Mouse (Mus musculus) lung, adult 2 months (tissue): ENCODE results near the gene Zdhhc21. TPM values are rescaled to one million over a fixed set of nuclear protein-coding genes. Genes with fewer than 3 reads are reported as not detected.
A peak's percentile ranks its signal among the peaks of the same experiment; 100 is the strongest.

Source experiments
- DNase-seq: peaks from one replicate; pipeline ENCODE4 v3.0.0; 2022
- H3K4me1 ChIP-seq: fragments of 200-500 bp; 2 replicates; pipeline ENCODE4 v1.6.1; 2011; ENCODE audit warnings: low read length; ENCODE audit not compliant: control insufficient read depth, insufficient read depth
- H3K4me3 ChIP-seq: fragments of 200-500 bp; replicated peaks from 2 replicates; pipeline ENCODE3; 2011; ENCODE audit warnings: low read depth, mild to moderate bottlenecking, control low read depth, low read length; ENCODE audit errors: extremely low read depth
- CTCF ChIP-seq: fragments of 200-500 bp; IDR thresholded peaks from 2 replicates; pipeline ENCODE4 v1.5.1; 2011; ENCODE audit warnings: mild to moderate bottlenecking, low read length, control low read depth; ENCODE audit not compliant: insufficient read depth
- POLR2A ChIP-seq: fragments of 200-500 bp; IDR thresholded peaks from 2 replicates; pipeline ENCODE4 v1.6.1; 2011; ENCODE audit warnings: low read depth, mild to moderate bottlenecking, control low read depth, low read length, borderline replicate concordance; ENCODE audit errors: extremely low read depth
- WGBS: fragments of 180-500 bp; shearing (Covaris S2); methylation state at CpG from one replicate; pipeline ENCODE4 v1.1.7; 2018; 5-methylcytosine and 5-hydroxymethylcytosine counted together
- polyA plus RNA-seq: library from polyadenylated mRNA; depleted of rRNA; stranded (reverse); fragments of >200 nt; gene quantifications from 2 replicates; pipeline ENCODE4 v1.2.3, GENCODE M21; 2012

Zdhhc21 gene
- polyA plus RNA-seq, 1 experiment, result 4.3 TPM

DNA sequence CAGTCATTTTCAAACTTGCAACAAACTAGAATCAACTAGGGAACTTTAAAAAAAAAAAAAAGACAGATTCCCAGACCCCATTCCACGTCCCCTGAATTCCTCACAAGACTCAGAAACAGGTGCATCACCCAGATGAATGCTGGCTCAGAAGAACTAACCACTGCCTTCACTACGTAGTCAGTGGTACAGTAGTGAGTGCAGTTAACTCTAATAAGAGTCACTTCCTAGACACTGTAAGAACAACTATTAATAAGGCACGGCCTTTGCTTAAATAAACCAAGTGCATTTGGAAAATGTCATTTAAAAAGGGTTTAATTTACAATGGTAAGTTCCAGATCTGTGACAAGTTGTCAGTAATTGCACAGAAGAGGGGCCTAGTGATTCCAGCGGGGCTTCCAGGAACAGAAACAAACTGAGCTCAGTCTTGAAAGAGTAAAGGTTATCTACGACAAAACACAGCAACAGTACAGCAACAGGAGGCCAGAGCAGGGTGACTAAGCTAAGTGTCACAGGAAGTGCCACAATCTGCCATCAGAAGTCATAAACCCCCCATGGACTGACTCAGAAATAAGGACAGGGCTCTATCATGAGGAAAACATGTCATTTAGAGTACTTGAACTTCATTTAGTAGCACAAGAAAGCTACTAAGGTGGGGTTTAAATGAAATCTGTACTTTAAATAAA lies 11.1 kb downstream of the Zdhhc21 start:
- Histone ChIP-seq H3K4me3 (no peak overlapping the region), H3K4me1 (no peaks in the 10 kb centered on the region)
- WGBS, result 62% methylated on average over 5 of the region's 5 CpGs
- DNase-seq, result no peak
- TF ChIP-seq CTCF (no peak), POLR2A (no peak)

DNA sequence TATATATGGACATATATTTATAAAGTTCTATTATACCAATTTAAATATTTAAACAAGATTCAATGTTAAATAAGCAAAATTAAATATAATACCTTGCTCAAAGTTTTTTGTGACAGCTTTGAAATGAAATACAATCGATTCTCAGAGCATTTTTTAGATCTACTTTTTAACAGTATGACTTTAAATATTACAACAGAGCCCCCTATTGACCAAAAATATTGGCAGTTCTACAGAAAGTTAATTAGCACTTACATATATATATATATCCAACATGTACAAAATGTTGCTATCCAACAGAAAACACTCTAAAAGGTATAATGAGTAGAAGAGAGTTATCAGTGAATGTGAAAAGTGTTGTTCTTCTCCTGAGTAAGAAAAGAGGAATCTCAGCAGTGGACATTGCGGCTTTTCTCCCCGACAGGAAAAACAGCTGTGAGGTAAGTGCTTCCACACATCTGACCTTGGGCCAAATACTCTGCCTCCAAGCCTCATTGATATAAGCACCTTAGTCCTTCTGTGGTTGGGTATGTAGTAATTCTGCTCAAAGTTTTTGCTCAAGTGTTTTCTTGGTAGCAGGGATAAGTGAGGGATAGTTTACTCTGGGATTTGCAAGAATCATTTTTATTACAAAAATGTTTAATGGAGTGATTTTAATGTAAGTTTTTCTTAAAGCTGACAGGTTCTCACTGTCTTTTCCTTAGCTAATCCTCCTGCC lies 22.1 kb downstream of the Zdhhc21 start:
- no peak for DNase-seq
- TF ChIP-seq POLR2A, result no peak
- TF ChIP-seq CTCF, result no peak
- WGBS, result 52% methylated on average over 3 of the region's 3 CpGs
- Histone ChIP-seq H3K4me1 (0 out of 2 replicates have a peak, but pooled peaks cover 2% of the 10 kb centered on the region), H3K4me3 (no peak overlapping the region)

DNA sequence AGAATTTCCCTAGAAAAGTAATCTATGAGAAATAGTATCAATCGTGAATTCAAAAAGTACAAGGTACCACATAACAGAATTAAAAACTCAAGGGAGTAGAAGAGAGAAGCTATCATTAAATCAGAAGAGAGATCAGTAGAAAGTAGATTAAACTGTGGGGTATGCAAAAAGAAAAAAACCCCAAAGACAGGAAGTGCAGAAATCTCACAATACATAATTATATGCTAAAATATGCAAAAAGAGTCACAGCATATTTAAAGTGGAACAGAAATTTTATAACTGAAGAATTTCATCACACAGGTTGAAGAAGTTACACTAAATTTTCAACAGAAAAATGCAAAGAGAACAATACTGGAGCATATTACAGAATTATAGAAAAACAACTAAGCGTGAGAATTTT lies 28.6 kb downstream of the Zdhhc21 start:
- no peak for TF ChIP-seq POLR2A
- no peak for TF ChIP-seq CTCF
- Histone ChIP-seq H3K4me3 (no peak overlapping the region), H3K4me1 (no peaks in the 10 kb centered on the region; the same call in 1 of the 2 replicates)
- 97% methylated on average over 2 of the region's 2 CpGs for WGBS
- no peak for DNase-seq

DNA sequence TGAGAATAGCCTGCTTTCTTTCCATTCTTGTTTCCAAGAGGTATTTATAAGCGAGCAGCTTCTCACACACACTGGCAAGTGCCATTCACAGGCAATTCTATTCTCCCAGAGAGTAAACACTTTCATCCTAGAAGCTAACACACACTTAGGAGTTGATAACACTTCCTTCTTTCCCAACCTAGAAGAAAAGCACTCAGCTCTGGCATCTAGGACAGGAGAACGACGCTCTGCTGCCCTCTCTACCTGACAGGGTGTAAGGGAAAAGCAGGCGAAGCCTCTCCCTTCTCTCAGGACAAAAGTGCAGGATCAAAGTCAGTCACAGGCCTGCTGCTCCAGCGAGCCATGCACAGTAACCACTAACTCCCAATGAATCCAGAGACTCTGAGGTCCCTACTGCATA lies 30.3 kb downstream of the Zdhhc21 start:
- H3K4me1 ChIP-seq, result no peaks in the 10 kb centered on the region; the same call in 1 of the 2 replicates
- TF ChIP-seq POLR2A, result no peak
- TF ChIP-seq CTCF, result no peak
- 50% methylated on average over 5 of the region's 5 CpGs for WGBS
- DNase-seq, result peak; percentile 14
- no peak overlapping the region for H3K4me3 ChIP-seq

DNA sequence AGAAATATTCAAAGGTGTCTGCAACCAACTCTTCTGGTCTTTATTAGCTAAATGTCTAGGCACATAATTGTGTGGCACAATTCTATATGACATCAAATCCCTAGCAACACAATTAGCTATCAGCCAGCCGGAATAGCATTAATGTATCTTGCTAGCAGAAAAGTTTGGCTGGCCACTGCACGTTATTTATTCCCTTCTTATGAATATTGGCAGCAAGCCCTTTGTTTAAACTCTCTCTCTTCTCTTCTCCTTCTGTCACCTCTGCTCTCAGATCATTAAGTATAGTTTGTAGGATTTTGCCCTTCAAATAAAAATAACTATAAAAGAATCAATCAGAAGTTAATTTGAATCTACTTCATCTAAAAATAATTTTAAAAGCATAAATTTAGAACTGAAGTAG lies 32.8 kb downstream of the Zdhhc21 start:
- DNase-seq, result no peak
- TF ChIP-seq POLR2A (no peak), CTCF (no peak)
- Histone ChIP-seq H3K4me3 (no peak overlapping the region), H3K4me1 (no peaks in the 10 kb centered on the region; the same call in 1 of the 2 replicates)
- WGBS, result 67% methylated on average over 2 of the region's 2 CpGs

DNA sequence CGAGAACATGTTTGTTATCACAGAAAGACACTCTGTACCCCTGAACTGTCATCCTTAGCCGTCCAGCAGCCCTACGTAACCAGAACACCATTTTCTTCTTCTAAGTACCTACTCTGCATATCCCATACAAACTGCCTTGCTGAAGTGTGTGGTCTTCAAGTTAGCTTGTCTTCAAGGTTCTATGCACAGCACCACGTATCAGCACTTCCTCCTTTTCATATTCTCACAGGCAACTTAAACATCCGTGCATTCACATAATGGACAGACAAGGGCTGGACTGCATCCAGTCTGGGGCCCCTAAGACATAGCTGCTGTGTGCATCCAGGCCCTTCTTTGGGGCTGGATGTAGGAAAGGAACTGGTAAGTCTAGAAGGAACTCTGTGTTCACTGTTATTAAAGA lies 41.9 kb downstream of the Zdhhc21 start:
- no peak overlapping the region for H3K4me3 ChIP-seq
- no peaks in the 10 kb centered on the region for H3K4me1 ChIP-seq
- 76% methylated on average over 5 of the region's 5 CpGs for WGBS
- TF ChIP-seq CTCF, result no peak
- no peak for TF ChIP-seq POLR2A
- no peak for DNase-seq

DNA sequence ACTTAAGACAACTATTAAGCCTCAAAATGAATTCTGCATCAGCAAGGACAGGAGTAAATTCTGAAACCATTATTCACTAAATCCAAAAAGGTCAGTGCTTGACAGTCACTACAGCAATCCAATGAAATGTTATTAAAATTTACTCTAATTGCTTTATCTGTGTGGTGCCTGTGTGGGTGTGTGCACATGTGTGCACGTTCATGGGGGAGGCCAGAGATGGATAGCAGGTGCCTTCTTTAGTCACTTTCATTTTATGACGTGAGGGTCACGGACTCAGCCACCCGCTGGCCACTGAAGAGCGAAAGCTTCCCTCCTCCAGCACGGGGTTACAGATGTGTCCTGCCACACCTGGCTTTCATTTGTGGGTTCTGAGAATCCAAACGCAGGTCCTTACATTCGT lies 43.4 kb downstream of the Zdhhc21 start:
- no peak for DNase-seq
- no peaks in the 10 kb centered on the region for H3K4me1 ChIP-seq
- TF ChIP-seq POLR2A (no peak), CTCF (no peak)
- WGBS, result 91% methylated on average over 8 of the region's 8 CpGs
- H3K4me3 ChIP-seq, result no peak overlapping the region

DNA sequence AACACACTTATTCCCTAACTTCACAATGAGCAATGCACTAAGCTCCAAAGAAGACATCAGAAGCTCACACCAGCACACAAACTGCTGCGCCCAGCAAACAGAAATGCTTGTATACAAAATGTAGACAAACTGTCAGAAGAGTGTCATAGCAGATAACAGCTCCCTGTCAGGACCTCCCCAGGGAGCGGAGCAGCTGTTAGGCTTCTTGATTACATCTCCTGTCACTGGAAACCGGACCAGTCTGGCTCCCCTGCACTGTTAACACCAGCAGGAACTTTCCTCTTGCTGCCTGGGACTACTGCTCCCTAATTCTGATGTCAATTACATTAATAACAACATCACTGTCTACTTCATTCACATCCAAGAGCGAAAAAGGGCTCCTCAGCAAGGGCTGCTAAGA lies 44.5 kb downstream of the Zdhhc21 start:
- no peak for DNase-seq
- no peak for TF ChIP-seq POLR2A
- TF ChIP-seq CTCF, result no peak
- Histone ChIP-seq H3K4me3 (no peak overlapping the region), H3K4me1 (no peaks in the 10 kb centered on the region)
- WGBS, result 65% methylated on average over 4 of the region's 4 CpGs

DNA sequence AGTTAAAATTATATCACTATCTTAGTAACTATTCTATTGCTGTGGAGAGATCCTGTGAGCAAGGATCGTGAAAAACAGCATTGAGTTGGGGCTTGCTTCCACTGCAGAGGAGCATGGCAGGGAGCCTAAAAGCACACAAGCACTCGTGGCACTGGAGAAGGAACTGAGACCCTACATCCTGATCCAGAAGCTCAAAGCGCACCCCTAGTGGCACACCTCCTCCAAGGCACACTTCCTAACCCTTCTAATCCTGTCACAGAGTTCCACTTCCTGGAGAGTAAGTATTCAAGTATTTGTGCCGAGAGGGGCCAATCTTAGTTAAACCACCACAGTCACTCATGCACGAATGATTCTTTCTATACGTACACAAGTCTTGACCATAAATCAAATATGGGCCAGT lies 46.4 kb downstream of the Zdhhc21 start:
- 62% methylated on average over 6 of the region's 6 CpGs for WGBS
- DNase-seq, result no peak
- H3K4me1 ChIP-seq, result no peaks in the 10 kb centered on the region

DNA sequence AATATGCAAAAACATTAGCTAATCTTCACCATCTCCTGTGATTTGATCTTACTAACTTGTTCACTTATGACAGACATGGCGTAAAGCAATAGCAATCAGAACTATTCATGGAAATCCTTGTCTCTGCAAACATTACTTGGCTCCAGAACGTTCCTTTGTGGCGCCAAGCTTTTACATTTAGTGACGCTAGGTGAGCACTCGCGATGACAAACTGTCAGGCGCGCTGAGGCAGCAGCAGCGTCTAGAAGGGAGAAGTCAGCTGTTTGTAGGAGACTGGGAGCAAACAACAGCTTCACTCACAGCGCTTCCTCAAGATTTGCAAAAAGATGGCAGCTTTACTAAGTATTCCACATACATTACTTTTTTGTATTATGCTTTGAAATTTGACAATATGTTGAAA lies 51.9 kb downstream of the Zdhhc21 start:
- H3K4me1 ChIP-seq, result no peaks in the 10 kb centered on the region
- 79% methylated on average over 10 of the region's 10 CpGs for WGBS
- DNase-seq, result no peak

More for the DNA sequence above, 46.4 kb downstream of the Zdhhc21 start:
- no peak overlapping the region for H3K4me3 ChIP-seq
- TF ChIP-seq POLR2A (no peak), CTCF (peak; percentile 9; the same call in 1 of the 2 replicates)

More for the DNA sequence above, 51.9 kb downstream of the Zdhhc21 start:
- H3K4me3 ChIP-seq, result no peak overlapping the region
- TF ChIP-seq POLR2A, result no peak
- TF ChIP-seq CTCF, result no peak
